Mouse (Mus musculus): ENCODE measurements at regions not wholly inside any gene's neighbourhood (a gene's known extent, or its start where the extent isn't known, plus 50 kb on each side); places are given as distances from the start of the nearest gene placed in this dataset.
"Not testable (repeated sequence)": the region's sequence is repeated elsewhere in the genome, so short reads cannot be mapped to it uniquely, and the experiment has no call there.

DNA sequence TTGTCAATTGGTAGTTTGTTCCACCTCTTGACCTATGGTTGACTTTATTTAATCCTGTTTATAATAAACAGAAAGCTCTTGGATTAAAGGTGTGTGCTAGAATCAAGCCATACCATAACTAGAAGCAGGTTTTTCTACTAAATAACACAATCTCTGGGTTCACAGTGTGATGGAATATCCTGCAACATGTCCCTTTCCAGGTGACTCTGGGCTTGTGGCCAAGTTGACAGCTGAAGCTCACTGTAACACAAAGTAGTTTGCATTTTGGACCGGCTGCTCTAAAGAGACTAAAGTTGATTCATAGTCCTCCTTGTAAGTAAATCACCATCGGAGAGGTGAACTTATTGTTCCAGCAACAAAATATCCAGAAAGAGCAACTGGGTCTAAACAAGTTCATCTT, 149.3 kb upstream of the Kctd3 start:
- no peak for DNase-seq (ENCODE audit: low read depth)

DNA sequence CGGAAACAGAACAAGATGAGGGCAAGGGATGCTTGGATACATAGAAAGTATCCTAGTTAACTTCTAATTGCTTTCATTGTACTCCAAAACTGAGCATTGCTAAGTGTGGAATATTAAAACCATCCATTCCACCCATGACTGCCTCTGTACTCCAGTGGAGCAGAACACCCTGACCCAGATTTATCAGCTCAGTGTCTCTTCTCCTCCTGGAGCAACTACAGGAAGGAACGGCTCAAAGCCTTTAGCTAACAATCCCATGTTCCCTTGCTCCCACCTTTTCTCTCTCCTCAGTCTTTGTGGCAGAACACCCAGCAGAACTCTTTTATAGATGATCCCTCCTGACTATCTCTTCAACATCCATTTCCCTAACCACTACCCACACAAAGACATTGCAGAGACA, 146.7 kb upstream of the Kctd3 start:
- DNase-seq (ENCODE audit: low read depth) = no peak

DNA sequence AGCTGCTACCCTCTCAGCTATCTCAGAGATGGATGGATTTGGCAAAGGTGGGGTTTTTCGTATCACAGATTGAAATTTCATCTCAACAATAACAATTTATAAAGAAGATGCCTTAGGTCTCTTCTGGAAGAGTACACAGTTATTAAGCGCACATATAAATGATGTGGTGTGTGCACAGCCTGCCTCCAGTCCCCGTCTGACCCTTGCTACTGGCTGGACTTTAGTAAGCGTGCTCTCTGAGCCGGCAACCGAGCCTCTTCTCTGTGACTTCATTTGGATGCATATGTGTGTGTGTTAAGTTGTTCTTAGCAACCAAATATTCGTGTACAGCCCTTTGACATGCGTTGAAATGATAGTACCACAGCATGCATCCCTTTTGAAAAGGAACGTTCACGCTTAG, 145.5 kb upstream of the Kctd3 start:
- no peak for DNase-seq (ENCODE audit: low read depth)

DNA sequence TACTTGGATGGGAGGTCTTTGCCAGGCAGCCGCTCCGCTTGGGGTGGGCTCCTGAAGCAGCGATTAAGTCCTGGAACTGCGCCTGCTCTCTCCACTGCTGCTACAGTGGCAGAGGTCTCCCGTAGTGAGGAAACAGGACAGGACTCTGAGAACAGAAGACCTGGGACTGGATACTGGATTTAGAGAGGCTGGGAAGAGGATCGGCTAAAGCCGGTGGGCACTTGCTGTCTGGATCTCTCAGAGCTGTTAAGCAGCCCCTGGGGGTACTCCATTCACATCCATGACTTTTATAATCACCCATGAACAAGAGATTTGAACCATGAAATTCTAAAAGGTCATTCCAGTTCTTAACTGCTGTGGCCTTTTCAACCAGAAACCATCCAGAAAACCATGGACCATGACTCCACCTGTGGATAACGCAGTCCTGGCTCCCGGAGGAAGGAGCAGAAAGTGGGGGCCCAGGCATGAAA, 135.4 kb upstream of the Kctd3 start:
- no peak for DNase-seq (ENCODE audit: low read depth)

DNA sequence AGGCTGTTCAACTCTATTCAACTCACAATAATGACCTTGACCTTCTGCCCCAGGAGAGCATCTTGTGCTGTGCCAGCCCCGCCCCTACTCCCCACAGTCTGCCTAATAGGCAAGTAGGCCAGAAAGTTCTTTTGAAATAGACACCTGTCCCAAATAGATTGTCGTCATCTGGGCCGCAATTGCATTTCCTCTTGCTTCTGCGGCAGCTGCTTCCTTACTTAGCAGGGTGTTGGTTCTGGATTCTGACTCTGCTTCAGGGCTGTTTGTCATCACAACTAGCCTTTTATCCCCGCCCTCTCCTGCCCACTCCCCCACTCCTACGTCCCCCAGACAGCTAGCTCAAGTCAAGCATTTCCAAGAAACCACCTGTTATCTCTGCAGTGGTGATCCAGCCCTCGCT, 134.9 kb upstream of the Kctd3 start:
- no peak for DNase-seq (ENCODE audit: low read depth)

DNA sequence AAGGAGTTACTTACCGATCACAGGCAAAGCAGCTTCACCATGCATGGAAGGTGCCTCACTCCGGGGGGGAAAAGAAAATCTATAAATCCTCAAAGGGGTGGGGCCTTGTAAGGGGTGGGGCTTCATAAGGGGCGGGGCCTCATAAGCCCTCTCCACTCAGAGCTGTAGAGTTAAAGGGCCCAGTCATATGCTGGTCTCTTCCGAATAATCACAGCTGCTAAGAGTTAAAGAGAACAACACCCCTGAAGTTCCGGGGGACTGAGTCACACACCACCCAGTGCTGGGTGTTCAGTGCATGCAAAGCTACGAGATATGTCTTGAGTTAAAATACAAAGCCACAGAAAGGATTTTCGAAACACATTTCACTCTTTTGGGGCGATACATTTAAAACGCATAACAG, 134.1 kb upstream of the Kctd3 start:
- no peak for DNase-seq (ENCODE audit: low read depth)

DNA sequence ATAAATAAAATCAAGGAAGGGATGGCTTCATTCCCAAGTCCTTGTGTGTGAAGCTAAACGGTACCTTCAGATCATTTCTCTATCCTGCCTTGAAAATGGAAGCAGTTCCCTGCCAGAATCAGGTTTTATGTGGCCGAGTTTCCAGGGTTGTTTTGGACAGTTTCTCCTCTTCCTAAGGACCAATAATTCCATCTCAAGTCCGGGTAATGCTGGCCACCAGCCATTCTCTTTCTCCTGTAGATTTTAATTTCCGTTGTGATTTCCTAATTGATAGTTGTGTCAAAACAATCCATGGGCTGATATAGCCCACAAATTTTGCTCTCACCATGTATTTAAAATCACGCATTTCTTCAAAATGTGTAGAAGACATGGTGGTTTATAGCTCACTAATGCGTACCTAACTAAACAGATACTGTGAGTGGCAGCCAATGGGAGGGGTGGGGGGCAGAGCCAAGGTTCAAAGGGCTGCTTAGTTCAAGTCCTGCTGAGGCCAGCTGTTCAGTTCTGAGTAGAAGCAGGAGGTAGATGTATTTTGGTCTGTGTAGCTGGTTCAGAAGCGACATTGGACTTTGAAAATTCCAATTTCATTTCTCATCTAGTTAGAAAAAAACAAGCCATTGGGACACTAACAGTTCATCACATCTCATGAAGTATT, 129.2 kb upstream of the Kctd3 start:
- no peak for DNase-seq (ENCODE audit: low read depth)

DNA sequence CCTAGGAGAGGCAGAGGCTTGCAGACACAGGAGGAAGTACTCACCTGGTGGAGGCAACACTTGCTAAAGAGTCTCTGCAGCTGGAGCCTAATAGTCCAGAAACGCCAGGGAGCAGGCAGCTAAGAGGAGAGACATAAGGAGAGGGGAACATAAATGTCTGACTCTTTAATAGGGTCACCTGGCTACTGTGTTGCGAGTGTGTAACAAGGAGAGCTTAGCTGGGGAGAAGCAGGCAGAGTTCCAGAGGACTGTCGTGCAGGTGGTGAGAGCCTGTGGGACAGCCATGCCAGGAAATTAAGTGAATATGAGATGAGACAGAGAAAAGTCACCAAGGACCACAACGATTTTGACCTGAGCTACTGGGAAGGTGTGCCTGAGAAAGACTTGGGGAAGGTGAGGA, 128.2 kb upstream of the Kctd3 start:
- DNase-seq (ENCODE audit: low read depth) = no peak

DNA sequence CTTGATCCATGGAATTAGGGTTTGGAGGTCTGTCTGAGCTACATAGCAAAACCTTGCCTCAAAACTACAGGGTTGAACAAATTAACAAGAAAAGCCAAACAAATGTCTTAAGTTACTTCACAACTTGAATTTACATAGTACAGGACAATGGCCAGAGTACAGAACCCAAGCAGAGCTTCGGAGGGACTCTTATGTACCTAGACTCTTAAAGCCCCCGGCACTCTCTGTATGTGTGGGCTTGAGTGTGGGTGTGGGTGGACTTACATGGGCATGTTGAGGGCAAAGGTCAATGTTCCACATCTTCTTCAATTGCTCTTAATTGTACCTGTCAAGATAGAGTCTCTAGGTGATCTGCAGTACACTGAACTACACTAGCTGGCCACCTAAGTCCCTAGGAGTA, 121.1 kb upstream of the Kctd3 start:
- DNase-seq (ENCODE audit: low read depth) = no peak

DNA sequence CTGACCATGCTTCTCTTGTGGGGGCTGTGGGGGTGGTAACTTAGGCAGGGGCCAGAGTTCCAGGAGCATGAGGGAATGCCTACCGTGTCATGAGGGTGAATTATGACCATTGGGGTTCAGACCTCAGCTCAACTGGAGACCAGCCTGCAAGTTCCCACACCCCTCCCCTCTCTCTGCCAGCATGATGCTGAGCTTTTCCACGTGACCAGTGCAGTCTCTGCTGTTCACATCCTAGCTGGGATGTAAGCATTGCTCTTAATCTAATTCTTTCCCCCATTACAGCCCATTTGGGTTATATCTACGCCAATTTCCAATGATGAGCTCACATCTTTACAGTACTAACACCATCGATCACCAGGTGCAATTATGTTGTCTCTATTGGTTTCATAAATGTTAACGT, 120.6 kb upstream of the Kctd3 start:
- not testable (repeated sequence) for DNase-seq (ENCODE audit: low read depth)

DNA sequence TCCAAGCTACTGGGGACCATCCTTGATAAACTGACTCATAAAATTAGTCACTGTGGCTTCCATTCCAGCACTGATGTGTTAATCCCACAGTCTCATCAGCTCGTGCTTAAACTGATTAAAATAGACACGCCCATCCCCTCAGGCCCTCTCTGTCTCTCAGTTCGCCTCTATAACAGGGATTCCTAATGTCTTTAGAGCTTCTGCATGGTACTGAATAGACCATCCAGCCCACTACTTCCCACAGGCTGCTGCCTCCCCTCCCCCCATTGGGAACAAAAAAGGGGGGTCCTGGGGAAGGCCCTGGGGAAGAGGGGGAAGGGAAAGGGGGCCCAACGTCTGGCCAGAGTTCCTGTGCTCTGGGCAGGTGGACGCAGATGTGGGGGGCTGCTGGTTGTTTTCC, 119.7 kb upstream of the Kctd3 start:
- no peak for DNase-seq (ENCODE audit: low read depth)

DNA sequence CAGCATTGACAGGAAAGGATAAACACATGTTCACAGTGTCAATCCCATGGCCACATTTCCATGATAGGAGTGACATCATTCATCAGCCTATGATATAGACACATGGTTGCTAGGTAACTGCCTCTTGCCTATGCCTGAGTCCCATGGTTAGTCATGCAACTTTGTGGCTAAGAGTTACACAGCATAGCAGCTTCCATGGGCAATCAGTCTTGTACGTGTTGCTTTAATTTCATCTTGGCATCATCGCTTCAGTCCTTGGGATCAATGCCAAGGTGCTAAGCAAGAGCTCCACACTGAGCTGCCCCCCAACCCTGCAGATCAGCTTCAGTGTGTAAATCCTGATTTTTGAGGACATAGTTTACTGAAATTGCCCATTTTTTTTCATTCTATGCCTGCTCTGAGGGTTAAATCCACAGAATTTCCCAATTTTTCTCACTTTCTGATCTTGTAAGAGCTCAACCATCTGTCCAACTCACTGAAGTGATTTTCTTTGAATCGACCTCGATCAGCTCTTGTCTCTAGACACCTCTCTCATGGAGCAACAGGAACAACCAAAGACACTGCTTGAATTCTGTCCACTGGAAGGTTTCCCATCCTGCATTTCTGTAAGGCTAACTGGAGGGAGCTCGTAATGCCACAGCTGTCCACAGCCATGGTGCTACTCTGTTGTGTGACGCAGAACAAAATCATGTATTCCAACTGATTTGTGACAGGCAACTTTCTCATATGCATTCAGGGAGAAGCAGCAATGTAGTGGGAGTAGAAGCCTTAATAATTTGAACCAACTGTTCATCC, 112.5 kb upstream of the Kctd3 start:
- DNase-seq (ENCODE audit: low read depth) = no peak

DNA sequence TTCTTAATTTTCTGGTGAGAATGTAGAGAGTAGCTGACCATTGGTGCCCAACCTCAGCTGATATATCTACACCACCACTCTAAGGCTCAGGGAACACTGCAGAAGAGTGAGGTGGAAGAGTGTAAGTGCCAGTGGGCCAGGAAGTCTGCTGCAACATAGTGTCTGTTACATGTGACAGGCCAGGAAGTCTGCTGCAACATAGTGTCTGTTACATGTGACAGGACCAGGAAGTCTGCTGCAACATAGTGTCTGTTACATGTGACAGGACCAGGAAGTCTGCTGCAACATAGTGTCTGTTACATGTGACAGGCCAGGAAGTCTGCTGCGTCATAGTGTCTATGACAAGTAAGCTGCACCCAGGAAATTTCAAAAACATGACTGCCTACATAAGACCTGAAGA, 111.4 kb upstream of the Kctd3 start:
- DNase-seq (ENCODE audit: low read depth) = not testable (repeated sequence)

DNA sequence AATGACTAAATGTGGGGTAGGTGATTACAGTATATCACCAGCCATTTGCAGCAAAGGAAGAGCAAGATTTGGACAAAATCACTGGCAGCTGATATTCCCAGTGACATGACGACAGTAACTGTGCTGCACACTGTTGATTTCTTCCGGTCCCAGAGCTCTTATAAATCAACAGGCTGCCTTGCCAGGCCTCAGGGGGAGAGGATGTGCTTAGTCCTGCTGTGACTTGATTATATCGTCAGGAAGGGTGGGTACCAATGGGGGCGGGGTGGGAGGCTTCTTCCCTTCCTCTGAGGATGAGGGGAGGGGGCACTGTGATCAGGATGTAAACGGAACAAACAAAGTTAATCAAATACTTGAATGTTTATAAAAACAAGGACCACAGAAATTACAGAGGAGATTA, 110.9 kb upstream of the Kctd3 start:
- DNase-seq (ENCODE audit: low read depth) = no peak

DNA sequence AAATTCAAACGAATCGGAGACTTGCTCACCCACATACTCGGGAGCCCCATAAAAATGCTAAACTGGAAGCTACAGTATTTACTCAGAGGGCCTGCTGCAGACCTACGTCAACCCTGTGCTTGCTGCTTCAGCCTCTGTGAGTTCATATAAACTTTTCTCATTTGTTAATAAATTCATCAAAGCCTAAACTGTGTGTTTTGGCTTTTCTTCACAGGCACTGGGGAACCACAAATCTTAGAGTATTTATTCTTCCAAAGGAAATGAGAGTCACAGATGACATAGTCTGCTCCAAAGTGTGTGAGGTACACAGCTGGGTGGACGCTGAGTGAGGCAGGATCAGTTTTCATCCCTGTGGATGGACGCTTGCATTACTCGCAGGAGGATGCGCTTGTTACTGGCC, 108.3 kb upstream of the Kctd3 start:
- no peak for DNase-seq (ENCODE audit: low read depth)

DNA sequence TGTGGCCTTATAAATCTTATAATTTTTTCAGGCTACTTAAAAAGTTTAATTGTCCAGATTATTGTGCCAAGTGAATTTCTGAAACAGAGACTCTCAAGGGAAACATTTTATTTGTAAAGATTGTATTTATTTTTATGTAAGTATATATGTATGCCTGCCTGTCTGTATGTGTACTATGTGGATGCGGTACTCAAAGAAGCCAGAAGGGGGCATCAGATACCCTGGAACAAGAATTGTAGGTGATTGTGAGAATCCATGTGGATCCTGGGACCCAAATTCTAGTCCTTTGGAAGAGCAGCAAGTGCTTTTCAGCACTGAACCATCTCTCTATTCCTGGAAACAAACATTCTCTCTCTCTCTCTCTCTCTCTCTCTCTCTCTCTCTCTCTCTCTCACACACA, 107.6 kb upstream of the Kctd3 start:
- no peak for DNase-seq (ENCODE audit: low read depth)

DNA sequence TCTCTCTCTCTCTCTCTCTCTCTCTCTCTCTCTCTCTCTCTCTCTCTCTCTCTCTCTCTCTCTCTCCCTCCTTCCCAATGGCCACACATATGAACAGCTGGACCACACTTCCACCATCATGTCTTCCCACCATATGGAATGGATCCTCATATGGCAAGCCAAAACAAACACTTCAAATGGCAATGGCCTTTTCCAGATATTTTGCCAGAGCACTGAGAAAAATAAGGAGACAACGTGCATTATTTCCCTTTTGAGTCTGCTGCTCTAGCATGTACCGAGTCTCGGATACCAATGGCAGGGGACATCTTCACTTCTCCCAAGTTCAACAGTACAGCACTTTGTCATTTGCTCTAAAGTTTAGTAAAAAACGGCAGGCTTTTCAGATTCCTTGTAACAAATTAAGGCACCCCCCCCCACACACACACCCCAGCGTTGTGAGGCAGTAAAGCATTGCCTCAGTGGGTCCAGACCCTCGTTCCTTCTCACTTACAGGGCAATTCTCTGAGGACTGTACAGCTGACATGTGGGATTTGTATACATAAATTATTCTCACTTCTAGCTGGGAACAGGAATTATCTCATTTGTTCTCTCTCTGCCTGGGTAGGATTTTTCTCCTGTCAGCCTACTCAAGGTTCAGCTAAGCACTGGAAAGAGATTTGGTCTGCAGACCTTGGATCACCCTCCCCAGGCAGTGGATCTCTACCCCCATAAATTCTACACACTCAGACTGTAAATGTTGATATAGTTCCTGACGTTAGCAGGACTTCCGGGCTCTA, 100.8 kb upstream of the Kctd3 start:
- DNase-seq (ENCODE audit: low read depth) = no peak

DNA sequence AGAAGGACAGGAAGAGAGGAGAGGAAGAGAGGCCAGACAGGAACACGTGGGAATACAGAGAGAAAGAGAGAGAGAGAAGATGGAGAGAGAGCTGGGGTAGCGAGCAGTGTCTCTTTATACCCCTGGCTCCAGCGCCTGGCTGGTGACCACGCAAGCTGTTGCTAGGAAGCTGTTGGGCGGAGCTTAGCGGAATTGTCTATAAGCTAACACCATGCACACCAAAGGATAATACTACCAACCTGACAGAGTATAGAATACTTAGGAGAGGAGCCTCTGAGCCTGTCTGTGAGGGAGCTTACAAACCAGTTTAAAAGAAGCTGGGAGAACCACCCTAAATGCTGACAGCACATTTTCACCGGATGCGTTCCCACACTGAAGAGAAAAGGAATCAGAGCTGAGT, 100.2 kb upstream of the Kctd3 start:
- no peak for DNase-seq (ENCODE audit: low read depth)

DNA sequence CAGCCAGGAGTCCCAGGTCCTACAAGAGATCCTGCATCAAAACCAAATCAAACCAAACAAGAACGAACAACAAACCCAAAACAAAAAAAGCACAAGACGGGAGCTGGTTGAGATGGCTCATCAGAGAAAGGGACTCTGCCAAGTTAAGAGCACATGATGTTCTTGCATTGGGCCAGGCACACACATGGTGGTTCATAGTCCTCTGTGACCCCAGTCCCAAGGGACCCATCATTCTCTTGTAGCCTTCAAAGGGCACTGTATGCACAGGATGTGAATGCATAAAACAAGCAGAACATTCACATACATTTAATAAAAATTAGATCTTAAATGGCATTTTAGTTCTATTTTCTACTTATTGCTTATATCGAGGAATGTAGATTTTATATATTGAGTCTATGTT, 99.5 kb upstream of the Kctd3 start:
- DNase-seq (ENCODE audit: low read depth) = no peak

DNA sequence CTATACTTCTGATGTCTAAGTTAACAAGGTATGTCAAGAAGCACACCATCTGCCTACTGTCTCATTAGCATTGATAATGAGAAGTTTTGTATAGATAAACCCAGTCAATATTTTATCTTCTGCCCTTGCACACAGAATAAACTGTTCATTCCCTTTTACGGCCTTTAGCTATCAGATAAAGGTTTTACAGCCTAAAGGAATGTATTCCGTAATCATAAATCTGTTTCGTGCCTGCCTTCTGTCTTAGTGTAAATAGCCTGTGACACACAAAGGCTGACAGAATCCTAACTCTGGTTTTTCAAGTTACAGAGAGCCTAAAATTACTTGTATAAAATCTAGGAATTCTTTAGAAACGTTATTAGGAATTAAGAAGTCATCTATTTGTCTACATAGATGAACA, 97.6 kb upstream of the Kctd3 start:
- DNase-seq (ENCODE audit: low read depth) = no peak

DNA sequence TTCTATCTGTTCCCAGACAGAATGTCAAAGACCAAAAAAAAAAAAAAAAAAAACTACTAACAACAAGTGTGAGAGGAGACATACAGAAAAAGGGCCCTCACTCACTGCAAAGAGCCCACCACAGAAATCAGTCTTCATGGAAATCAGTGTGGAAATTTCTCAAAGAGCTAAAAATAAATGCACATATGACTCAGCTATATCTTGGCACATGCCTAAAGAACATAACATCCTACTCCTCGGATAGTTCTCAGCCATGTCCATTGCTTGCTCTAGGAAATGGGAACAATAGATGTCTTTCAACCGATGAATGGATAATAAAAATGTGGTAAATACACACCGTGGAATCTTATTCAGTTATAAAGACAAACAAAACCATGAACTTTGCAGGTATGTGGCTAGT, 95.1 kb upstream of the Kctd3 start:
- DNase-seq (ENCODE audit: low read depth) = no peak

DNA sequence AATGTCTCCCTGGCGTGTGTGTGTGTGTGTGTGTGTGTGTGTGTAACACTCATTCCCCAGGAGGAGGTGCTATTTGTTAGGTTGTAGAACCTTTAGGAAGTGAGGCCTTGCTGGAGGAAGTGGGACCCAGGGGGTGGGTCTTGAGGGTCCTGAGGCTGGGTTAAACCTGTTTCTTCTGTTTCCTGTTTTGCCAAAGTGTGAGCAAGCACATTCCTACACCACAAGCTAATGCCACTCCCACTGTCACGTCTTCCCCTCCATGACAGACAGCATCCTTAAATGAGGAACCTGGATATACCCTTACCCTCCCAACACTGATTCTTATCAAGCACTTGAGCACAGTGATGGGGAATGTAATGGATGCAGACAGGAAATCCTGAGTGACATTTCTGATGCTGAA, 91.5 kb upstream of the Kctd3 start:
- no peak for DNase-seq (ENCODE audit: low read depth)

DNA sequence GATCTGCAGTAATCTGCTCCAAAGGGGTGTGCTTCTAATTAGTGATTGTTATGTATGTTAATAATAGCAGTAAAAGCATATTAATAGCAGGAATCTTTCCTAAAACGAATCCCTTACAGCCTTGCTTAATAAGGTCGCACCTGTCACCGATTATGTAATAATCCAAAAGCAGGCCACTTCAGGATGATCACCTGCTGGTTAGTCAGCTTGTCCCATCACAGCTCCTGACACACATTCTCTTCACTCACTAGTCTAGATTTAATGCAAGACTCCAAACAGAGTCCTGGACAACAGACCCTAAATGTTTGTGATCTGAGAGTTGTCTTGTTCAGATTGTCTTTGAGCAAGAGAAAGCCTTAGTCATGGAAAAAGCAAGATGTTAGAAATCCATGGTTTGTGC, 85.2 kb upstream of the Kctd3 start:
- no peak for DNase-seq (ENCODE audit: low read depth)

Measured in 416B (cell line).